Mouse (Mus musculus) urinary bladder, postnatal 10 days (tissue): ENCODE results near the gene Cypt12.

Source experiments
- DNase-seq: peaks from one replicate; pipeline ENCODE4 v3.0.0; 2022; ENCODE audit warnings: low spot score

Cypt12 gene

GRCm38 (mm10) chr3:17948299-17948698, at the start of gene Cypt12:
Cypt12 (plus strand) TSS chr3:17948410.
- DNase-seq = no peak

GRCm38 (mm10) chr3:17913796-17914195, 34.4 kb upstream of the Cypt12 start:
- no peak for DNase-seq

- DNase-seq = no peak
Measured at GRCm38 (mm10) chr3:17940206-17940605, 8.0 kb upstream of the Cypt12 start.
